Mouse (Mus musculus) forebrain, embryonic 14.5 days (tissue): ENCODE data around the gene Nup62. TPM values are rescaled to one million over a fixed set of nuclear protein-coding genes. Genes with fewer than 3 reads are reported as not detected.

Experiments used
- ATAC-seq: fragments of 200-750 bp; cut with Nextera tagmentation; 2 replicates; pipeline ENCODE4 v1.8.0; 2017; ENCODE audit warnings: mild to moderate bottlenecking, moderate library complexity
- DNase-seq: peaks from one replicate; pipeline ENCODE4 v3.0.0-alpha.2; 2015; ENCODE audit warnings: low spot score
- H3K27ac ChIP-seq: fragments of 300-500 bp; sonication (generic); 2 replicates; pipeline ENCODE4 v1.5.1; 2014; ENCODE audit warnings: low read depth, mild to moderate bottlenecking, control low read depth, low read length, moderate library complexity
- H3K27me3 ChIP-seq: fragments of 300-500 bp; sonication (generic); replicated peaks from 2 replicates; pipeline ENCODE4 v1.6.1; 2014; ENCODE audit warnings: low read length, control low read depth, mixed read lengths; ENCODE audit not compliant: control insufficient read depth, insufficient read depth
- H3K36me3 ChIP-seq: fragments of 300-500 bp; sonication (generic); 2 replicates; pipeline ENCODE4 v1.6.1; 2014; ENCODE audit warnings: low read length, control low read depth; ENCODE audit not compliant: control insufficient read depth, insufficient read depth
- H3K4me1 ChIP-seq: fragments of 300-500 bp; sonication (generic); 2 replicates; pipeline ENCODE4 v1.6.1; 2014; ENCODE audit warnings: antibody characterized with exemption, low read length, control low read depth; ENCODE audit not compliant: control insufficient read depth, insufficient read depth
- H3K4me2 ChIP-seq: fragments of 300-500 bp; sonication (generic); 2 replicates; pipeline ENCODE4 v1.6.1; 2014; ENCODE audit warnings: mild to moderate bottlenecking, control low read depth, low read length
- H3K4me3 ChIP-seq: fragments of 300-500 bp; sonication (generic); 2 replicates; pipeline ENCODE4 v1.5.1; 2014; ENCODE audit warnings: low read depth, low read length, control low read depth
- H3K9ac ChIP-seq: fragments of 300-500 bp; sonication (generic); 2 replicates; pipeline ENCODE4 v1.6.1; 2014; ENCODE audit warnings: mild to moderate bottlenecking, low read length, control low read depth, moderate library complexity
- H3K9me3 ChIP-seq: fragments of 300-500 bp; sonication (generic); replicated peaks from 2 replicates; pipeline ENCODE4 v1.6.1; 2016; ENCODE audit warnings: low read length, control low read depth, mixed read lengths; ENCODE audit not compliant: control insufficient read depth
- WGBS: fragments of 180-500 bp; shearing (Covaris S2); extraction: QIAGEN DNeasy Blood & Tissue Kit; methylation state at CpG from one replicate; pipeline ENCODE4 v1.1.7; 2014; 5-methylcytosine and 5-hydroxymethylcytosine counted together
- polyA plus RNA-seq: library from polyadenylated mRNA; unstranded; fragments of >200 nt; fragmentation: Nextera tagmentation; extraction: Ambion mirVana; gene quantifications from 2 replicates; pipeline ENCODE4 v1.2.1, GENCODE M21; 2014

The Nup62 gene
- polyA plus RNA-seq, 1 experiment from 2014 or later: 43.6 TPM

- H3K4me1 ChIP-seq: peaks cover 16% of the 10 kb centered on the region
- H3K27ac ChIP-seq: no peak overlapping the region; the same call in 1 of the 2 replicates
- H3K4me2 ChIP-seq: peak overlapping the region; percentile 85
- H3K9ac ChIP-seq: peak overlapping the region; percentile 56; the same call in 1 of the 2 replicates
- H3K27me3 ChIP-seq: no peaks in the 10 kb centered on the region
- DNase-seq (no peak), ATAC-seq (no peak)
- no peaks in the 10 kb centered on the region for H3K9me3 ChIP-seq
- peaks cover 44% of the 10 kb centered on the region for H3K36me3 ChIP-seq
- 84% methylated on average over 5 of the region's 5 CpGs for WGBS
- H3K4me3 ChIP-seq: peak overlapping the region; percentile 82
Observed at GRCm38 (mm10) chr7:44847772-44848171, 31.9 kb downstream of the Nup62 start.

- peak within 1 kb of the TSS; percentile 97 for H3K27ac ChIP-seq
- under 1% methylated on average over 54 of the region's 54 CpGs for WGBS
- no peaks in the 10 kb centered on the region for H3K9me3 ChIP-seq
- H3K9ac ChIP-seq: peak within 1 kb of the TSS; percentile 78
- no peaks in the 10 kb centered on the region for H3K27me3 ChIP-seq
- peaks cover 39% of the 10 kb centered on the region for H3K36me3 ChIP-seq
- peak within 1 kb of the TSS; percentile 85 for H3K4me2 ChIP-seq
- H3K4me3 ChIP-seq: peak within 1 kb of the TSS; percentile 82
- peaks cover 19% of the 10 kb centered on the region for H3K4me1 ChIP-seq
- peak; percentile 99 for DNase-seq
- peak; percentile 86 for ATAC-seq
Observed at GRCm38 (mm10) chr7:44848561-44849415, 32.9 kb downstream of the Nup62 start, which contains the start of the genes Akt1s1 and Tbc1d17. Gene Akt1s1 (plus strand): TSS chr7:44848991. Gene Tbc1d17 (minus strand): TSS chr7:44849079.

- H3K27ac ChIP-seq: peak overlapping the region; percentile 97
- no peaks in the 10 kb centered on the region for H3K27me3 ChIP-seq
- H3K9me3 ChIP-seq: no peaks in the 10 kb centered on the region
- WGBS: under 1% methylated on average over 40 of the region's 41 CpGs
- peak overlapping the region; percentile 85 for H3K4me2 ChIP-seq
- peaks cover 32% of the 10 kb centered on the region for H3K36me3 ChIP-seq
- peak; percentile 76 for ATAC-seq
- peaks cover 25% of the 10 kb centered on the region for H3K4me1 ChIP-seq
- H3K4me3 ChIP-seq: peak overlapping the region; percentile 82
- peak; percentile 97 for DNase-seq
- peak overlapping the region; percentile 78 for H3K9ac ChIP-seq
Observed at GRCm38 (mm10) chr7:44849416-44850111, 33.7 kb downstream of the Nup62 start.

DNA sequence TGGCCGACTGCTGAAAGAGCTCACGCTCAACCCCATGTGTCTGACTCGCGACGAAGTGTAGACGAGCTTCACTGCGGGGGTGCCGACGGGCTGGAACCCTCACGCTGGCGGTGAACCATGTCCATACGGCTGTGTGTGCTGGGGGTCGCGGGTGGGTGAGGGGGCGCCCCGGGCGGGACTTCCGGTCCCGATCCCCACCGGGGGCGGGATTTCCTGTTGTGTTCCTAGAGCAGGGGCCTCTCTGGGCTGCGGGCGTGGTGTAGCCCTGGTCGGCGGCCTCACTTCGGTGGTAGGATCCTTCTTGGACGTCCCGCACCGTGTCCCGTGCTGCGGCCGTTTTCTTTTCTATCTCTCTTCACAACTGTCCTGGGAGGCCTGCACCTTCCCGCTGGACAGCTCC is 34.3 kb downstream of the Nup62 start:
- Histone ChIP-seq H3K4me1 (peaks cover 30% of the 10 kb centered on the region), H3K4me2 (peak overlapping the region; percentile 85), H3K27ac (peak overlapping the region; percentile 97), H3K36me3 (peaks cover 26% of the 10 kb centered on the region), H3K9ac (peak overlapping the region; percentile 78), H3K27me3 (no peaks in the 10 kb centered on the region), H3K9me3 (no peaks in the 10 kb centered on the region), H3K4me3 (peak overlapping the region; percentile 82)
- peak; percentile 44 for ATAC-seq
- WGBS: under 1% methylated on average over 33 of the region's 33 CpGs
- peak; percentile 83 for DNase-seq

DNA sequence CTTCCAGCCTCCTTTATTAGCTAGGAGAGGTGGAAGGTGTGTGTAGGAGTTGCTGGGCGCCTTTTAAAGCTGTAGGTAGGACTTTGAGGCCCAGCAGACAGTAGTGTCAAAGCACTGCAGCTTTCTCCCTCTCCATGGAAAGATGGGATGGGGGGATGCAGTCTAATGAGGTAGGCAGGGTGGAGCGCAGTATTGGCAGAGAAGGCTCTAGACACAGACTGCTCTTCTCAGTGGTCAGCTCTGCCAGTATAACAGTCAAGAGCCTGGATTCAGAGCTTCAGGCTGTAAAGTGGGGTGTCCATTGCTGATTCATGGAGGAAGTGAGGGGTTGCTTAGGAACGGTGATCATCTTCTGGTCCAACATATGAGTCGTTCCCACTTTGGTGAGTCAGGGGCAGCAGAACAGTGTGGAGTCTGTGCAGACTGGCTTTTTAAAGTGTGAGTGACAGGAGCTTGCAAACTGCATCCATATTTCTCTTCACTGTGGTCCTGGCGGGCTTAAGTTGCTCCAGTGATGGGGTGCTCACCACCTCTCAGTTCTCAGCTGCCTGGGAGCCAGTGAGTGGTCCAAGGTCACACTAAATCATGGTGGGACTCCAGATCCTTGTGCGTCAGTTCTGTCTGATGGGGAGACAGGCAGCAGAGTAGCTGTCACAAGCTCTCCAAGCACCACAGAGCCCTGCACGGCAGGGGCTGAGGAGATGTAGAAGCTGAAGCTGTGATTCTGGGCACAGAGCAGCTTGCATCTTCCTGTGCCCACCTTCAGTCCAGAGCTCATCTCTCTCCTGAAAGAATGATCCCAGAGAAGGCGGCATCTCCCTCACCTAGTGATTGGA is 35.1 kb downstream of the Nup62 start:
- Histone ChIP-seq H3K27me3 (no peaks in the 10 kb centered on the region), H3K27ac (no peak overlapping the region), H3K9me3 (no peaks in the 10 kb centered on the region)

GRCm38 (mm10) chr7:44851625-44852234 is 35.8 kb downstream of the Nup62 start:
- Histone ChIP-seq H3K4me2 (no peak overlapping the region), H3K36me3 (peaks cover 10% of the 10 kb centered on the region; the same call in 1 of the 2 replicates), H3K4me3 (no peak overlapping the region), H3K27ac (no peak overlapping the region), H3K9me3 (no peaks in the 10 kb centered on the region), H3K9ac (no peak overlapping the region), H3K27me3 (no peaks in the 10 kb centered on the region), H3K4me1 (peaks cover 33% of the 10 kb centered on the region)
- WGBS: 92% methylated on average over 12 of the region's 12 CpGs
- no peak for ATAC-seq
- DNase-seq: no peak

More for the DNA sequence above, 35.1 kb downstream of the Nup62 start:
- Histone ChIP-seq H3K36me3 (peaks cover 17% of the 10 kb centered on the region), H3K4me2 (peak overlapping the region; percentile 85), H3K9ac (peak overlapping the region; percentile 78), H3K4me1 (peaks cover 31% of the 10 kb centered on the region), H3K4me3 (peak overlapping the region; percentile 82)
- WGBS: 80% methylated on average over 8 of the region's 8 CpGs
- DNase-seq (no peak), ATAC-seq (no peak)

DNA sequence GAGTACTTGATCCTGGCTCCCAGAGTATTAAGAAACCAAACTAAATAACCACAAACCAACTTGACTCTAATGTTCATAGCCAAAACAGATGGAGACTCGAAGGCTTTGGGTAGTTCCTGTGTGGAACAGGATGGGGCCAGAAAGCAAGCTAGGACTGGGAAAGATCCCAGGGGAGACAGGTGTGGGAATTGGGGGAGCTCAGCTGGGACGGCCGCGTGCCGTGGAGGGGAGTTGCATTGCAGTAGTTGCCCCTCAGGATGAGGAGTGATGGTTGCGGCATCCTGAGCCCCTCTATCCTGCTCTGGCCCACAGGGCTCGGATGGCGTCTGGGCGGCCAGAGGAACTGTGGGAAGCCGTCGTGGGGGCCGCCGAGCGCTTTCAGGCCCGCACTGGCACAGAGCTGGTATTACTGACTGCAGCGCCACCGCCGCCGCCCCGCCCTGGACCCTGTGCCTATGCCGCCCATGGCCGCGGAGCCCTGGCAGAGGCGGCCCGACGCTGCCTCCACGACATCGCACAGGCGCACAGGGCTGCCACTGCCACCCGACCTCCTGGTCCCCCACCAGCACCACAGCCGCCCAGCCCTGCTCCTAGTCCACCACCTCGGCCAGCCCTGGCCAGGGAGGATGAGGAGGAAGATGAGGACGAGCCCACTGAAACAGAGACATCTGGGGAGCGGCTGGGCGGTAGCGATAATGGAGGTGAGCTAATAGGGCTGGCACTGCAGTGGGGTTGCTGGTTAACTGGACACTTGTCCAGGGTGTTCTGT is 36.6 kb downstream of the Nup62 start:
- DNase-seq (no peak), ATAC-seq (no peak)
- Histone ChIP-seq H3K27ac (no peak overlapping the region), H3K9ac (no peak overlapping the region), H3K4me3 (no peak overlapping the region), H3K9me3 (no peaks in the 10 kb centered on the region), H3K4me1 (peaks cover 32% of the 10 kb centered on the region), H3K4me2 (no peak overlapping the region), H3K36me3 (peaks cover 10% of the 10 kb centered on the region; the same call in 1 of the 2 replicates), H3K27me3 (no peaks in the 10 kb centered on the region)
- 90% methylated on average over 36 of the region's 36 CpGs for WGBS
